Mouse (Mus musculus) midbrain, embryonic 11.5 days (tissue): ENCODE data around the gene Slc27a2. TPM values are rescaled to one million over a fixed set of nuclear protein-coding genes. Genes with fewer than 3 reads are reported as not detected.

Source experiments
- ATAC-seq: fragments of 200-750 bp; cut with Nextera tagmentation; 2 replicates; pipeline ENCODE4 v1.8.0; 2017; ENCODE audit warnings: moderate TSS enrichment, moderate library complexity; ENCODE audit not compliant: low FRiP score
- DNase-seq: peaks from one replicate; pipeline ENCODE4 v3.0.0; 2015; ENCODE audit warnings: low spot score; ENCODE audit errors: missing footprints
- H3K27ac ChIP-seq: fragments of 300-500 bp; sonication (generic); 2 replicates; pipeline ENCODE4 v1.5.1; 2014; ENCODE audit warnings: low read depth, low read length
- H3K27me3 ChIP-seq: fragments of 300-500 bp; sonication (generic); 2 replicates; pipeline ENCODE4 v1.6.1; 2014; ENCODE audit warnings: mild to moderate bottlenecking, low read length, moderate library complexity, mixed read lengths; ENCODE audit not compliant: control insufficient read depth, insufficient read depth
- H3K36me3 ChIP-seq: fragments of 300-500 bp; sonication (generic); 2 replicates; pipeline ENCODE4 v1.6.1; 2014; ENCODE audit warnings: mild to moderate bottlenecking, low read length, moderate library complexity, mixed read lengths; ENCODE audit not compliant: control insufficient read depth, insufficient read depth
- H3K4me1 ChIP-seq: fragments of 300-500 bp; sonication (generic); 2 replicates; pipeline ENCODE4 v1.6.1; 2014; ENCODE audit warnings: low read length; ENCODE audit not compliant: control insufficient read depth, insufficient read depth
- H3K4me2 ChIP-seq: fragments of 300-500 bp; sonication (generic); 2 replicates; pipeline ENCODE4 v1.6.1; 2014; ENCODE audit warnings: mild to moderate bottlenecking, moderate library complexity
- H3K4me3 ChIP-seq: fragments of 300-500 bp; sonication (generic); 2 replicates; pipeline ENCODE4 v1.5.1; 2014; ENCODE audit warnings: low read depth, low read length
- H3K9ac ChIP-seq: fragments of 300-500 bp; sonication (generic); 2 replicates; pipeline ENCODE4 v1.6.1; 2014; ENCODE audit warnings: low read length
- H3K9me3 ChIP-seq: fragments of 300-500 bp; sonication (generic); 2 replicates; pipeline ENCODE4 v1.6.1; 2016; ENCODE audit warnings: low read length; ENCODE audit not compliant: control insufficient read depth
- WGBS: fragments of 180-500 bp; shearing (Covaris S2); extraction: QIAGEN DNeasy Blood & Tissue Kit; methylation state at CpG from one replicate; pipeline ENCODE4 v1.1.7; 2014; 5-methylcytosine and 5-hydroxymethylcytosine counted together
- polyA plus RNA-seq: library from polyadenylated mRNA; unstranded; fragments of >200 nt; fragmentation: Nextera tagmentation; extraction: Ambion mirVana; gene quantifications from 2 replicates; pipeline ENCODE4 v1.2.1, GENCODE M21; 2014

Gene Slc27a2
- polyA plus RNA-seq, 1 experiment from 2014 or later, result 3.3 TPM

DNA sequence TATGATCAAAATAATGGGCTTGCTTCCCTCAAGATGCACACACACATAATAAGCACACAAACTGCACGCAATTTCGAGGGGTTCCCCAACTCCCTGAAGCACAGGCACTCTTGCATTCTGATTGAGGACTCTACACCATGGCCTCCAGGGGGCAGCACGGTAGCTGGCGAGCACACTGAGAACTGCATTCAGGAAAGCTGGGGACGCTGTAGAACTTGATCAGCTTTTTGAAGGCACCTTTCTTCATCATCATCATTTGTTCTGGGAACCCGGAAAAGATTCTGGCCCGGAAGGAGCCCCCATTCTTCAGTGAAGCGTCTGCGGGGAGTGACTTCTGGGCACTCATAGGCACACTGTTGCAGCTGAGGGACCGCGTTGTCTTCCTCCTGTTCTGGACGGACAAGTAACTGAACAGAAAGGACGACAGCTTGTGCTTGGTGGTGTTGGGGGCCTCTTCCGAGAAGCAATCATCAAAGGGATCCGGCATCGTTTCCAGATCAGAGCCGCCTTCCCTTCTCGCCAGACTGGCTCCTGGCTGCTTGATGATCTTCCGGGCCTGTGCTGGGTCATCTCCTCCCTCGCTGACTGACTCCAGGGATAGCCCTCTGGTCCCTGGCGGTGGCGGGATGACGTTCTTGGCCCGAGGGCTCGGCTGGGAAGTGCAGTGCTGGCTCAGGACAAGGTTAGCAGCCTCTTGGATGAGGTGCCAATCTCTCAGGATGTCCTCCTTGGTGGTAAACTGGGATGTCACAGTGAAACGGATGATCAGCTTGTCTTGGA lies 41.8 kb downstream of the Slc27a2 start:
- peak overlapping the region; percentile 29; the same call in 1 of the 2 replicates for H3K9ac ChIP-seq
- WGBS, result 36% methylated on average over 26 of the region's 26 CpGs
- H3K36me3 ChIP-seq, result no peaks in the 10 kb centered on the region
- peak overlapping the region; percentile 46 for H3K4me2 ChIP-seq
- H3K27ac ChIP-seq, result no peak overlapping the region
- H3K27me3 ChIP-seq, result no peaks in the 10 kb centered on the region
- H3K4me1 ChIP-seq, result no peaks in the 10 kb centered on the region
- H3K9me3 ChIP-seq, result no peaks in the 10 kb centered on the region
- H3K4me3 ChIP-seq, result peak overlapping the region; percentile 25
- peak; percentile 91 for DNase-seq
- ATAC-seq, result peak; percentile 46; the same call in 1 of the 2 replicates

DNA sequence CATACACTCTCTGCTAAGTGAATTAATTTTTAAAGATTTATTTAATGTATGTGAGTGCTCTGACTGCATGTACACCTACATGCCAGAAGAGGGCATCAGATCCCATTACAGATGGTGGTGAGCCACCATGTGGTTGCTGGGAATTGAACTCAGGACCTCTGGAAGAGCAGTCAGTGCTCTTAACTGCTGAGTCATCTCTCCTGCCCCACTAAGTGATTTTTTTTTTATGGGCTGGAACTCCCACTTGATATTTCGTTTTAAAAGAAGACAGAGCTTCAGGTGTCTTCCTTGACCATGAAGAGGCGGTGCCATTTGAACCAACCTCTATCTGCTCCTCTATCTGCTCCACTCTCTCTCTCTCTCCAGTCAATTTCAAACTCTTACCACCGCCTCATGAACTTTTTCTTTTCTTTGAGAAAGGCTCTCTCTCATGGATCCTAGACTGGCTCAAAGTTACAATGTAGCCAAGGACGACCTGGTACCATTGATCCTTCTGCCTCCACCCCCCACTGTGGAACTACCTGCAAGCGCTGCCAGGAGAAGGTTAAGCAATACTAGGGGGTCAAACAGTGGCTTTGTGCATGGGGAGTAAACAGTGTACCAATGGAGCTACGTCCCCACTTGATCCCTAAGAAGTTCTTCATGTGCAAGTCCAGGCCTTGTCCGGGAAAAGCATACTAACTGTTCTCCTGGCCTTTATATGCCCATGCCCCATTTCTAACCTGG lies 44.3 kb downstream of the Slc27a2 start:
- WGBS, result 89% methylated on average over 7 of the region's 7 CpGs
- H3K4me3 ChIP-seq, result no peak overlapping the region
- no peaks in the 10 kb centered on the region for H3K4me1 ChIP-seq
- no peak overlapping the region for H3K9ac ChIP-seq
- DNase-seq (no peak), ATAC-seq (no peak)
- no peaks in the 10 kb centered on the region for H3K27me3 ChIP-seq
- no peaks in the 10 kb centered on the region for H3K36me3 ChIP-seq
- no peak overlapping the region for H3K27ac ChIP-seq
- H3K9me3 ChIP-seq, result no peaks in the 10 kb centered on the region
- no peak overlapping the region for H3K4me2 ChIP-seq

DNA sequence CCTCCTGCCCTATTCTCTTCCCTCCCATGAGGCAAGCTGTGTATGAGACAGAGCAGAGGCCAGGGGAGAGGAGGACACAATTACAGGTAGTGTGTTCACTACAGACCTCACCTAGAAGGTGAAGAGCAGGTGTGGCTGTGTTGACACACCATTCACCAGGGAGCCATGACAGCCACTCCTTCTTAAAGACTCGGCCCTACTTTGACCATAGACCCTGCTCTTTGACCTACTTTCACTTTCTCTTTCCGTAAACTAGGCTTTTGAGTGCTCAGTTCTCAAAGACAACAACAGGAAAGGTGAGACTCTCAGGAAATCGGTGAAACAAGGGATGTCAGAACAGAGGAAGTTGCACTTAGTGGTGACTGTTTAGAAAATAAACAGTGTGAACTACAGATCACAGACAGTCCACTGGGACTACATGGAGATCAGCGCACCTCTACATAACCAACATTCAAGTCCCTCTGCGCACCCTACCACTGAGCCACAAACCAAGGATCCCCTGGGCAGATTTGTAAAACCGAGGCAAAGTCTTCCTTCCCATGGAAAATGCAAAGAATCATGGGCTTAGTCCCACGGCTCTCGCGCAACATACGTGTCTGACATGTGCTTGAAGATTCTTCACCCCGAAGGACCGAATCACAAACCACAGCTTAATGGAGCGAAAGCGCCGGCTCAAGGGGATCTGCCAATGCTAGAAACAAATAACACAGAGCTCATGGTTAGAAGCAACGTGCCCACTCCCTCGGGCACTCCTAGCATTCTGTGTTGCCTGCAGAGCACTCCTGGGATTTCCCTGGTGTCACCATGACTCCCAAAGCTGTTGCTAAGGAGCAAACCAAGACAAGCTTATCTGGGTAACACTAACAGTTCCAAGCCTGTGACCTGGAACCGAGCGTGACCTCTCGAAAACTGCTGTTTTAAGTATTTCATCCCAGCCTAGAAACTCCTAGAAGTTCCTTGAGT lies 45.4 kb downstream of the Slc27a2 start:
- no peaks in the 10 kb centered on the region for H3K27me3 ChIP-seq
- H3K9me3 ChIP-seq, result no peaks in the 10 kb centered on the region
- H3K9ac ChIP-seq, result no peak overlapping the region
- H3K4me3 ChIP-seq, result no peak overlapping the region
- ATAC-seq, result no peak
- WGBS, result 80% methylated on average over 20 of the region's 20 CpGs
- H3K4me2 ChIP-seq, result no peak overlapping the region
- no peaks in the 10 kb centered on the region for H3K36me3 ChIP-seq
- H3K27ac ChIP-seq, result no peak overlapping the region
- no peak for DNase-seq
- H3K4me1 ChIP-seq, result no peaks in the 10 kb centered on the region

DNA sequence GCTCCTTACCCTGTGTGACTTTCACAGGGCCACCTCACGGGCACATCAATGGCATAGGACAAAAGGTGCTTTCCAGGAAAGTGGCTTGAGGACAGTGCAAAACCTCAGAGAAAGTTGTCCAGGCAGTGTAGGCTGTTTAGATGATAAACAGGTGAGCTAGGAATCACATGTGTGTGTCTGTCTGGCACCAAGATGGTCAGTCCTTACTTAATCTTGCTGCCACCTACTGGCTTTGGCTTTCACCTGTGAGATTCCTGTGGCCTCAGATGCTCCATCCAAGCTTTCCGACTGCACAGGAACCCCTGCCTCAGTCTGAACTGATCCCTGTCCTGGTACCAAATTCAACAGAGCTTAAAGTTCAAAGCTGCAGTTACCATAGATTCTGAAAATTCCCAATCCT lies 46.2 kb downstream of the Slc27a2 start:
- Histone ChIP-seq H3K4me3 (no peak overlapping the region), H3K27me3 (no peaks in the 10 kb centered on the region), H3K4me1 (no peaks in the 10 kb centered on the region), H3K27ac (no peak overlapping the region), H3K9ac (no peak overlapping the region), H3K9me3 (no peaks in the 10 kb centered on the region), H3K36me3 (no peaks in the 10 kb centered on the region), H3K4me2 (no peak overlapping the region)
- 52% methylated on average over 2 of the region's 2 CpGs for WGBS
- ATAC-seq, result no peak
- DNase-seq, result no peak

DNA sequence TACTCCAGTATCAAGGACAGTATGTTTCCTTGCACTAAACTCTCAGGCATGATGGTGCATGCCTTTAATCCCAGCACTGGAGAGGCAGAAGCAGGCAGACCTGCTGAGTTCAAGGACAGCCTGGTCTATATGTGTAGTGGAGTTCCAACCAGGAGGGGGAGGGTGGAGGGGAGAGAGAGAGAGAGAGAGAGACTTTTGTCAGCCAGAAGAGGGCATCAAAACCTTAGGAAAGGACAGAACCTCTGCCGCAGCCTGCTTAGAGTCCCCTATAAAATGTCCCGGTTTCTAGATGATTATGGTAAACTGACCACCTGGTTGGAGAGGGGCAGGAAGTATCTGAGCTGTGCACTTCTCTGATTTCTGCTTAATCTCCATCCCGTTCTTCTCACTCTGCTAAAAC lies 46.8 kb downstream of the Slc27a2 start:
- Histone ChIP-seq H3K4me3 (no peak overlapping the region), H3K9me3 (no peaks in the 10 kb centered on the region), H3K4me1 (no peaks in the 10 kb centered on the region), H3K27me3 (no peaks in the 10 kb centered on the region), H3K36me3 (no peaks in the 10 kb centered on the region), H3K27ac (no peak overlapping the region), H3K9ac (no peak overlapping the region), H3K4me2 (no peak overlapping the region)
- ATAC-seq (peak; percentile 19; the same call in 1 of the 2 replicates), DNase-seq (no peak)
- WGBS, result 17% methylated on average over 3 of the region's 3 CpGs

DNA sequence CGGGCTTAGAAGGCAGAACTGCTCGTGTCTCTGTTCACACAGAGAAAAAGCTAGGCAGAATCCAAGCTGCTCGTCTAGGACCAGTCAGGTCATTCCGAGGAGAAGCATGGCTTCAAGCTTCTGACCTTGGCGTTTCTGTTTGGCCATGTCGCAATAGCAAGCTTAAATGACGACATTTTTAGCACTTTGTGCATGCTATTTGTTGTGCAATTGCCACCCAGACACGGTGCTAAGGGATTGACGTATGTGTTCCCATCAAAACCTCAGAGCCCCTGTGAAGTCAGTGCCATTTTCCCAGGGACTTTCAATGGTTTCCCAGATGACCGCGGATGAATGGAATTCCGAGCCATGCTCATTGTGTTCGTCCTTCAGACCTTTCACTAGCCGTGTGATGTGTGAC lies 48.3 kb downstream of the Slc27a2 start:
- Histone ChIP-seq H3K27me3 (no peaks in the 10 kb centered on the region), H3K4me3 (no peak overlapping the region), H3K9me3 (no peaks in the 10 kb centered on the region), H3K36me3 (no peaks in the 10 kb centered on the region), H3K27ac (no peak overlapping the region), H3K9ac (no peak overlapping the region), H3K4me1 (no peaks in the 10 kb centered on the region), H3K4me2 (no peak overlapping the region)
- no peak for ATAC-seq
- 85% methylated on average over 14 of the region's 14 CpGs for WGBS
- DNase-seq, result no peak

DNA sequence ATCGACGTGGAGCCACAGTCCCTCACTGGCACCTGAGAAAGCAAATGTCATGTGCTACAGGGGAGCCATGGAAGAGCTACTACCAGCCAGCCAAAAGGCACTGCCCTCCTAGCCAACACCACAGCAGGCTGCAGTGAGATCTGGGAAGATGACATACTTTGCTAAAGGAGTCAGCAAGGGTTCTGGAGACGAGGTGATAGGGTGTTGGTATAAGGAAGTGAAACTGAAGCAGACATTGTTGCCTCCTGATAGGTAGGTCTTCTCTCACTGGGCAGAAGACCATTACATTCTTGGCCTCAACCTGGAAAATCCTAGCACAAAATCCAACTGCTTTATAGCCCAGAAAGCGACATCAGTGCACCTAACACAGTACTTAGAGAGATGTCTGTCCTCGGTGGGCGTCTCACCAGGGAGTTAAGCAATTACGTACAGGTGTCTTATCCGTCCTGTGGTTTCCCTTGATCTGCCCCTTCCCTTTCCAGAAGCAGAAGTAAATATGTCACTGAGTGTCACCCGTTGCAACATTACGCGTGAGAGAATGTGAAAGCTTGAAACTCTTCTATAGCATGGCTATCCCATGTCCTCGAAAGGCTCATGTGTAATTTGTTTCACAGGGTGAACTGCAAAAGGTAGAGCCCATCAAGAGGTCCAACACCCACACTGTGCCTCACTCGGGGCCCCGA lies 49.9 kb downstream of the Slc27a2 start:
- WGBS, result 89% methylated on average over 14 of the region's 14 CpGs
- H3K9ac ChIP-seq, result no peak overlapping the region
- H3K36me3 ChIP-seq, result no peaks in the 10 kb centered on the region
- H3K27me3 ChIP-seq, result no peaks in the 10 kb centered on the region
- H3K4me2 ChIP-seq, result no peak overlapping the region
- H3K9me3 ChIP-seq, result no peaks in the 10 kb centered on the region
- DNase-seq, result no peak
- H3K4me1 ChIP-seq, result no peaks in the 10 kb centered on the region
- H3K4me3 ChIP-seq, result no peak overlapping the region
- ATAC-seq, result no peak
- no peak overlapping the region for H3K27ac ChIP-seq

DNA sequence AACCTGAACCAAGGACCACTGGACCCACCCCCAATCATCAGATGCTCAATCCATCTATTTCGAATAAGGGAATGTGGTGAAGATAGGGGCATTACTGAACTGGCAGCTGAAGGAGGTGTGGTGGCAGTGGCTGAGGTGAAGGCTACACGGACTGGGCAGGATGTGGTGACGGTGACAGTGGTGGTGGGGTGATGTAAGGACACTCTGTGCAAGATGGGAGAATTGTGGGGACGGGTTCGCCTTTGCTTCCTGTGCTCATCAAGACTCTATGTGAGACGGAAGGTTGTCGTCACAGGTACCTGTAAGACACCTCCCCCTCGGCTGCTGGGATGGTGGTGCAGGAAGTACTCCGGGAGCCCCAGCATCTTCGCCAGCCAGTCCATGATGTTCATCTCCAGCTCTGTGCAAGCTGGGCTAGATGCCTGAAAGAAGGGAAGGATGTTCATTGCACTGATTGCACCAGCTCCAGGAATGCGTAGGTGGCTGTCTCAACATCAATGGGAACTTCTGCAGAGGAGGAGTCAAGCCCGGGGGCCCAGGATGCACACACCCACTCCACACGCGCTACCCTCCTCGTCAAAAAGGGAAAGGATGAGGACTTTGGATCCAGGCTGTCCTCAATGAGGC lies 54.0 kb downstream of the Slc27a2 start:
- H3K36me3 ChIP-seq, result no peaks in the 10 kb centered on the region
- H3K4me3 ChIP-seq, result no peak overlapping the region
- H3K9me3 ChIP-seq, result no peaks in the 10 kb centered on the region
- ATAC-seq, result no peak
- no peaks in the 10 kb centered on the region for H3K4me1 ChIP-seq
- H3K4me2 ChIP-seq, result no peak overlapping the region
- no peak for DNase-seq
- H3K27ac ChIP-seq, result no peak overlapping the region
- H3K9ac ChIP-seq, result no peak overlapping the region
- no peaks in the 10 kb centered on the region for H3K27me3 ChIP-seq
- 90% methylated on average over 15 of the region's 15 CpGs for WGBS
